Mouse (Mus musculus) testis, adult 2 months (tissue): ENCODE results near the gene Vwa7.
"Not testable (repeated sequence)": the region's sequence is repeated elsewhere in the genome, so short reads cannot be mapped to it uniquely, and the experiment has no call there.

Experiments used
- CTCF ChIP-seq: fragments of 200-500 bp; IDR thresholded peaks from 2 replicates; pipeline ENCODE4 v1.5.1; 2012; ENCODE audit warnings: low read depth, mild to moderate bottlenecking, inconsistent platforms, low read length, moderate library complexity; ENCODE audit not compliant: control insufficient read depth, insufficient read depth, insufficient replicate concordance
- POLR2A ChIP-seq: fragments of 200-500 bp; IDR thresholded peaks from 2 replicates; pipeline ENCODE4 v1.6.1; 2012; ENCODE audit warnings: low read depth, mild to moderate bottlenecking, inconsistent platforms, low read length, moderate library complexity; ENCODE audit not compliant: control insufficient read depth

DNA sequence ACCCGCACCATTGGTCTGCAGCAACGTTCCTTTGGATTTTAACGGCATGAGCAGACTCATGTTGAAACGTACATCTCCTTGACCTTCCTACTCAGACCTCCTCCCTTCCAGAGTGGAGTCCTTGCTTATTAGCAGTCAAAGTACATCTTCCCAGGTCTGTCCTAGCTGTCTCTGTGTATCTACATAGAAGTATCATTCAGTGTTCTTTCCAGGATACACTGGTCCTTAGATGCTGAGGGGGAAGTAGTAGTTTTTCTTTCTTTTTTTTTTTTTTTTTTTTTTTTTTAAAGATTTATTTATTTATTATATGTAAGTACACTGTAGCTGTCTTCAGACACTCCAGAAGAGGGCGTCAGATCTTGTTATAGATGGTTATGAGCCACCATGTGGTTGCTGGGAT lies 10.5 kb upstream of the Vwa7 start:
- not testable (repeated sequence) for TF ChIP-seq POLR2A, CTCF
